ENCODE assay signal across 10 mouse cellular contexts in the genomic region with DNA sequence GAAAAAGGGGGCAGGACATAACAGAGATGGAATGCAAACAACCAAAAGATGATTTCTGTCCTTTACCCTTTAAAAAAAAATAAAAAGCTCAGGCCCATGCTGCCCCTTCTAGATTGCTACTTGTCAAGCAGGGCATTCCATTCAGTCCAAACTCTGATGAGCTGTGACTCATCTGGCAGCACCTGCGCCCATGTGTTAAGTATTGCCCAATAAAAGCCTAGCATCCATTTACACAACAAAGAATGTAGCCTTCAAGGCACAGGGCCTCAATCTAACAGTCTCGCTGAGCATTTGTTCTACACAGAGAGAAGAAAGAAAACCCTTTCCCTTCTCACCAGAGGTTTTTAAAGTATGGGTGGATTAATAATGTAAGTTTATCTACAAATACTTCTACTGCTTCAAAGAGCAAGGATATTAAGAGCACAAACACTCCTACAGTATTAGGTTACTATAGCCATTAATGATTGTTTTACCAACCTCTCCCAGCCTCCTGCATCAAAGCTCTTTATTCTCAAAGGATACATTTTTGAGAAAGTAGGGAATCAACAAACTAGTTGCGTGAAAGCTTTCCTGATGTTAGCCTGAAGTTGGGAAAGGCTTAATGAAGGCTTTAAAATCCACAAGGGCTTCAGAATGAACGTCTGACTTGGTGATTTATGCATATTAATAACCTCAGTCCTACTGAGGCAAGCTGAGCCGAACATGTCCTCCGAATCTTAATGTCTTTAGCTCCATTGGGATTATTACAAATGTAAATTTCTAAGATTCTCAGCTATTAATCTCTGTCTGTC.
DNase-seq lines count a peak whose midpoint lies in the region; ATAC-seq lines count a peak whose summit lies in the region.
"Had no signal": no experiment of that assay in that cellular context is flagged by ENCODE, and none has a peak within 500 bp of the region (broad histone marks: within the 10 kb centered on the region; RNA-seq: fewer than 3 reads in every experiment).

No protein-coding gene starts in this region.

- H3K27ac ChIP-seq in neural tube, embryonic 11.5 days (ENCODE audit: low read depth, low read length), result peak overlapping the region; percentile 11; the same call in 1 of the 2 replicates
- H3K27ac ChIP-seq in lung, embryonic 16.5 days (ENCODE audit: low read length), result peak overlapping the region; percentile 52; the same call in 1 of the 2 replicates

- H3K27me3 ChIP-seq in neural tube, embryonic 11.5 days (ENCODE audit: control insufficient read depth, insufficient read depth, low read length), result no peaks in the 10 kb centered on the region
- no peaks in the 10 kb centered on the region for H3K27me3 ChIP-seq in lung, embryonic 16.5 days (ENCODE audit: control insufficient read depth, insufficient read depth, low read depth, low read length)

- peak; percentile 72; the same call in 1 of the 2 replicates for ATAC-seq in neural tube, embryonic 11.5 days (ENCODE audit: insufficient read depth, low FRiP score, low TSS enrichment)
- ATAC-seq in lung, embryonic 16.5 days (ENCODE audit: low read depth), result peak; percentile 60; the same call in 1 of the 2 replicates

- no peak overlapping the region for H3K9ac ChIP-seq in neural tube, embryonic 11.5 days (ENCODE audit: low read length)
- no peak overlapping the region for H3K9ac ChIP-seq in lung, embryonic 16.5 days (ENCODE audit: low read length)

- no peak overlapping the region for H3K4me3 ChIP-seq in neural tube, embryonic 11.5 days (ENCODE audit: low read depth, low read length)
- H3K4me3 ChIP-seq in lung, embryonic 16.5 days (ENCODE audit: low read length), result no peak overlapping the region

- no peaks in the 10 kb centered on the region for H3K9me3 ChIP-seq in neural tube, embryonic 11.5 days (ENCODE audit: control insufficient read depth, low read length)
- no peaks in the 10 kb centered on the region for H3K9me3 ChIP-seq in lung, embryonic 16.5 days (ENCODE audit: control insufficient read depth, low read length)

- H3K4me1 ChIP-seq in neural tube, embryonic 11.5 days (ENCODE audit: control insufficient read depth, insufficient read depth, low read length), result peaks cover 8% of the 10 kb centered on the region
- peaks cover 4% of the 10 kb centered on the region; the same call in 1 of the 2 replicates for H3K4me1 ChIP-seq in lung, embryonic 16.5 days (replicated peaks; ENCODE audit: control insufficient read depth, insufficient read depth, low read length)

- no peak overlapping the region for H3K4me2 ChIP-seq in neural tube, embryonic 11.5 days (ENCODE audit: low read depth)
- H3K4me2 ChIP-seq in lung, embryonic 16.5 days (ENCODE audit: low read depth, low read length), result no peak overlapping the region
- H3K4me2 ChIP-seq: liver, embryonic 11.5 days had no signal

- peak; percentile 52 for DNase-seq in embryo, embryonic 10 days (ENCODE audit: low spot score)
- DNase-seq in embryo, embryonic 9.5 days (ENCODE audit: extremely low spot score), result no peak
- DNase-seq in neural tube, embryonic 11.5 days (ENCODE audit: low spot score), result peak; percentile 39
- no peak for DNase-seq in neural tube, embryonic 10.5 days (ENCODE audit: extremely low spot score, low spot score)
- DNase-seq in cerebellum, postnatal 10 days, result no peak
- no peak for DNase-seq in layer of hippocampus, postnatal 10 days (ENCODE audit: low spot score in 2 of 2)
- no peak for DNase-seq in urinary bladder, postnatal 10 days (ENCODE audit: low spot score)
- DNase-seq: adrenal gland, postnatal 14 days had no signal

- WGBS in neural tube, embryonic 11.5 days, result 14% methylated on average over 6 of the region's 6 CpGs
- WGBS in lung, embryonic 16.5 days, result 52% methylated on average over 6 of the region's 6 CpGs

- H3K36me3 ChIP-seq in neural tube, embryonic 11.5 days (ENCODE audit: control insufficient read depth, insufficient read depth, low read length), result no peaks in the 10 kb centered on the region
- no peaks in the 10 kb centered on the region for H3K36me3 ChIP-seq in lung, embryonic 16.5 days (ENCODE audit: control insufficient read depth, insufficient read depth, low read length)

Comparison
In these comparisons a context has a peak if more than half of its experiments do, and no peak if none do; other contexts are left out.
1. DNase-seq: peak in embryo, embryonic 10 days (single experiment) and neural tube, embryonic 11.5 days (single experiment); none in embryo, embryonic 9.5 days (single experiment), neural tube, embryonic 10.5 days (single experiment), cerebellum, postnatal 10 days (0 of 2), layer of hippocampus, postnatal 10 days (0 of 2) and urinary bladder, postnatal 10 days (single experiment).